Mouse (Mus musculus) neural tube, embryonic 15.5 days (tissue): ENCODE results near the gene Gamt. TPM values are rescaled to one million over a fixed set of nuclear protein-coding genes. Genes with fewer than 3 reads are reported as not detected.

ENCODE experiments used
- ATAC-seq: fragments of 200-750 bp; cut with Nextera tagmentation; 2 replicates; pipeline ENCODE4 v1.8.0; 2017; ENCODE audit warnings: mild to moderate bottlenecking, moderate TSS enrichment, moderate library complexity; ENCODE audit not compliant: low FRiP score
- H3K27ac ChIP-seq: fragments of 300-500 bp; sonication (generic); replicated peaks from 2 replicates; pipeline ENCODE4 v1.5.1; 2015; ENCODE audit warnings: mild to moderate bottlenecking, inconsistent platforms
- H3K27me3 ChIP-seq: fragments of 300-500 bp; sonication (generic); replicated peaks from 2 replicates; pipeline ENCODE4 v1.6.1; 2015; ENCODE audit warnings: inconsistent platforms
- H3K36me3 ChIP-seq: fragments of 300-500 bp; sonication (generic); 2 replicates; pipeline ENCODE4 v1.6.1; 2015; ENCODE audit warnings: inconsistent platforms
- H3K4me1 ChIP-seq: fragments of 300-500 bp; sonication (generic); 2 replicates; pipeline ENCODE4 v1.6.1; 2015; ENCODE audit warnings: inconsistent platforms
- H3K4me2 ChIP-seq: fragments of 300-500 bp; sonication (generic); 2 replicates; pipeline ENCODE4 v1.6.1; 2015; ENCODE audit warnings: inconsistent platforms, mild to moderate bottlenecking, moderate library complexity
- H3K4me3 ChIP-seq: fragments of 300-500 bp; sonication (generic); replicated peaks from 2 replicates; pipeline ENCODE4 v1.5.1; 2015; ENCODE audit warnings: mild to moderate bottlenecking, inconsistent platforms
- H3K9ac ChIP-seq: fragments of 300-500 bp; sonication (generic); replicated peaks from 2 replicates; pipeline ENCODE4 v1.6.1; 2015; ENCODE audit warnings: mild to moderate bottlenecking, inconsistent platforms
- H3K9me3 ChIP-seq: fragments of 300-500 bp; sonication (generic); replicated peaks from 2 replicates; pipeline ENCODE4 v1.6.1; 2016; ENCODE audit warnings: inconsistent platforms
- WGBS: fragments of 180-500 bp; shearing (Covaris S2); methylation state at CpG from one replicate; pipeline ENCODE4 v1.1.7; 2015; ENCODE audit warnings: mixed read lengths; 5-methylcytosine and 5-hydroxymethylcytosine counted together
- polyA plus RNA-seq: library from polyadenylated mRNA; unstranded; fragments of >200 nt; fragmentation: Nextera tagmentation; extraction: Ambion mirVana; gene quantifications from 2 replicates; pipeline ENCODE4 v1.2.1, GENCODE M21; 2015

The Gamt gene
- polyA plus RNA-seq, 1 experiment from 2014 or later: 34.6 TPM

GRCm38 (mm10) chr10:80244791-80245399 is 15.9 kb downstream of the Gamt start:
- Histone ChIP-seq H3K4me3 (no peak overlapping the region), H3K9me3 (no peaks in the 10 kb centered on the region), H3K4me1 (peaks cover 20% of the 10 kb centered on the region), H3K27ac (0 out of 2 replicates have a peak overlapping the region, but pooled peaks have one; percentile 43), H3K36me3 (peaks cover 45% of the 10 kb centered on the region), H3K27me3 (no peaks in the 10 kb centered on the region), H3K9ac (no peak overlapping the region), H3K4me2 (no peak overlapping the region)
- WGBS: 34% methylated on average over 5 of the region's 5 CpGs
- no peak for ATAC-seq

- Histone ChIP-seq H3K4me2 (no peak overlapping the region), H3K27me3 (no peaks in the 10 kb centered on the region), H3K4me1 (peaks cover 10% of the 10 kb centered on the region), H3K9me3 (no peaks in the 10 kb centered on the region), H3K36me3 (peaks cover 68% of the 10 kb centered on the region), H3K27ac (no peak overlapping the region), H3K4me3 (no peak overlapping the region), H3K9ac (no peak overlapping the region)
- ATAC-seq: no peak
- WGBS: 96% methylated on average over 3 of the region's 3 CpGs
These were observed 18.2 kb downstream of the Gamt start for GRCm38 (mm10) chr10:80242607-80243006.

DNA sequence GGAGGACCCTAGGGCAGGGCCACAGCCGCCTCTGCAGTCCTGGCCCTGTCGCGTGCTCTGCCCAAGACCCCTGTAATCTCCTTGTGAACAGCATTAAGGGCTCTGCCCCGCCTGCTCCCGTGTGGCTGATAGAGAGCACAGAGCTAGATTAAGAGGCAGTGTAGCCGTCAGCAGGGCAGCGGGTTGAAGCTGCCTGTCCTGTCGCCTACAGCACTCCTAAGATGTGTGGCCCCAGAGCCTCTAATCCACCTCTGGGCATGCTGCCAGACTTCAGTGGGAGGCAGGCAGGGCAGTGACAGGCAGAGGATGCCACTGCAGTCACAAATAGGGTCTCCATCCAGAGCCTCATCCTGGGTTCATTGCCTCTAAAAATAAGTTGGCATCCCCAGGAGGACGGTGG is 18.7 kb downstream of the Gamt start:
- H3K4me3 ChIP-seq: no peak overlapping the region
- H3K4me2 ChIP-seq: no peak overlapping the region
- no peak for ATAC-seq
- WGBS: 68% methylated on average over 9 of the region's 9 CpGs
- H3K4me1 ChIP-seq: peaks cover 10% of the 10 kb centered on the region
- H3K9ac ChIP-seq: no peak overlapping the region
- no peaks in the 10 kb centered on the region for H3K27me3 ChIP-seq
- H3K9me3 ChIP-seq: no peaks in the 10 kb centered on the region
- H3K36me3 ChIP-seq: peaks cover 73% of the 10 kb centered on the region
- no peak overlapping the region for H3K27ac ChIP-seq

- no peak overlapping the region for H3K9ac ChIP-seq
- no peak overlapping the region for H3K4me3 ChIP-seq
- H3K27ac ChIP-seq: no peak overlapping the region
- H3K36me3 ChIP-seq: peaks cover 93% of the 10 kb centered on the region
- no peak overlapping the region for H3K4me2 ChIP-seq
- 95% methylated on average over 6 of the region's 6 CpGs for WGBS
- H3K9me3 ChIP-seq: no peaks in the 10 kb centered on the region
- no peaks in the 10 kb centered on the region for H3K27me3 ChIP-seq
- no peaks in the 10 kb centered on the region for H3K4me1 ChIP-seq
- no peak for ATAC-seq
These were observed 21.0 kb downstream of the Gamt start for GRCm38 (mm10) chr10:80239791-80240190.

DNA sequence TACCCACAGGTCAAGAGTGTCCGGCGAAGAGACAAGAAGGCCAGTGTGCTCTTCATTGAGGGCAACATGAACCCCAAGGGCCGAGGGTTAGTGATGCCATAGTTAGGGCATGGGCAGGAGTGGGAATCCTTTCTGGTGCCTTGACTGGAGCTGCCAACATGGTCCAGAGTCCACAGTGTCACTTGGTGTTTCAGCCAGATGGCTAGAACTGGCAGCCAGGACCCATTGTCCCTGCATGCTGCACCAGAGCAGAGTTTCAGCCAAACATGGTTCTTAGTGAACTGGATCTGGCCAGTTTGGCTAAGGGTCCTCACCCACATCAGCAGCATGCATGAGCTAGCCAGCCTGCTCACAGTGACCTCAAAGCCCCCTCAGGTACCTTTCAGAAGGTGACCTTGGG is 22.5 kb downstream of the Gamt start:
- no peaks in the 10 kb centered on the region for H3K27me3 ChIP-seq
- 94% methylated on average over 3 of the region's 3 CpGs for WGBS
- ATAC-seq: no peak
- no peak overlapping the region for H3K4me2 ChIP-seq
- peaks cover 95% of the 10 kb centered on the region for H3K36me3 ChIP-seq
- H3K9ac ChIP-seq: no peak overlapping the region
- H3K9me3 ChIP-seq: no peaks in the 10 kb centered on the region
- H3K4me3 ChIP-seq: no peak overlapping the region
- peaks cover 6% of the 10 kb centered on the region; the same call in 1 of the 2 replicates for H3K4me1 ChIP-seq
- H3K27ac ChIP-seq: no peak overlapping the region

DNA sequence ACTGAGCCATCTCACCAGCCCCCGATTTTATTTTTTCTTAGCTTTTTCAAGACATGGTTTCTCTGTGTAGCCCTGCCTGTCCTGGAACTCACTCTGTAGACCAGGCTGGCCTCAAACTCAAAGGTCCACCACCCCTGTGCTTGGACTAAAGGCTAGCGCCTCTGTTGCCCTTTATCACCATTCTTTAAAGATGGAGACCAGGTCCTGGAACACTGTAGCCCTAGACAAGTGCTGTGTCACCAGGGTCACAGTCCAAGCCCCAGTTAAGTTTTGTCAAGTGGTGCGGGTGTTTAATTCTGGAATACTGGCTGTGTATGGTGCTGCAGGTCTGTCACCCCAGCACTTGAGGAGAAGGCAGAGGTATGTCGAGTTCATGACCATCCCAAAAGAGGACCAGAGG is 23.8 kb downstream of the Gamt start:
- H3K36me3 ChIP-seq: peaks cover 96% of the 10 kb centered on the region
- 91% methylated on average over 4 of the region's 4 CpGs for WGBS
- no peak for ATAC-seq

GRCm38 (mm10) chr10:80236145-80236825 is 24.5 kb downstream of the Gamt start:
- Histone ChIP-seq H3K9ac (no peak overlapping the region), H3K27me3 (no peaks in the 10 kb centered on the region), H3K27ac (no peak overlapping the region), H3K4me2 (no peak overlapping the region), H3K36me3 (peaks cover 97% of the 10 kb centered on the region), H3K4me1 (peaks cover 16% of the 10 kb centered on the region), H3K9me3 (no peaks in the 10 kb centered on the region), H3K4me3 (no peak overlapping the region)
- ATAC-seq: no peak
- WGBS: 96% methylated on average over 13 of the region's 13 CpGs

More for the DNA sequence above, 23.8 kb downstream of the Gamt start:
- H3K4me3 ChIP-seq: no peak overlapping the region
- no peaks in the 10 kb centered on the region for H3K27me3 ChIP-seq
- H3K9me3 ChIP-seq: no peaks in the 10 kb centered on the region
- peaks cover 16% of the 10 kb centered on the region for H3K4me1 ChIP-seq
- no peak overlapping the region for H3K27ac ChIP-seq
- no peak overlapping the region for H3K4me2 ChIP-seq
- H3K9ac ChIP-seq: no peak overlapping the region

GRCm38 (mm10) chr10:80227877-80228775 is 32.7 kb downstream of the Gamt start:
- Histone ChIP-seq H3K27ac (peak overlapping the region; percentile 97), H3K36me3 (peaks cover 28% of the 10 kb centered on the region), H3K9ac (peak overlapping the region; percentile 97), H3K9me3 (no peaks in the 10 kb centered on the region), H3K4me1 (peaks cover 58% of the 10 kb centered on the region), H3K4me2 (peak overlapping the region; percentile 89), H3K27me3 (no peaks in the 10 kb centered on the region), H3K4me3 (peak overlapping the region; percentile 75)
- no peak for ATAC-seq
- 46% methylated on average over 15 of the region's 15 CpGs for WGBS

DNA sequence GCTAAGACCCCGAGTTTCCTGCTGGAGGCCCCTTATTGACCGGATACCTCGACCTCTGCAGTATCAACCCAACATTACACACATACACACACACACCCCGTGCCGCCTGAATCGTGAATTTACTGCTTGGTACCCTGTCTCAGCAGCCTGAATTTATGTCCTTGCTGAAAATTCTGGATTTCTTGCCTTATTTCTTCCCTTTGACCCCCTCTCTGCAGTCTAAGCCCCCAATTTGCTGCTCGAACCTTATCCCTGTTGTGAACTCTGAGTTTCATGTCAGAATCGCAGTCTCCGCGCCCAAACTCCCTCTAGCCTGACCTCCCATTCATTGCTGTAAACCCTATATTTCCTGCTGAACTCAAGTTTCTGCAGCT is 33.7 kb downstream of the Gamt start:
- H3K9me3 ChIP-seq: no peaks in the 10 kb centered on the region
- no peaks in the 10 kb centered on the region for H3K27me3 ChIP-seq
- H3K4me2 ChIP-seq: peak overlapping the region; percentile 89
- H3K4me3 ChIP-seq: peak overlapping the region; percentile 75
- peak; percentile 27; the same call in 1 of the 2 replicates for ATAC-seq
- H3K36me3 ChIP-seq: peaks cover 19% of the 10 kb centered on the region
- H3K9ac ChIP-seq: peak overlapping the region; percentile 97
- peaks cover 50% of the 10 kb centered on the region for H3K4me1 ChIP-seq
- 7% methylated on average over 10 of the region's 10 CpGs for WGBS
- peak overlapping the region; percentile 97 for H3K27ac ChIP-seq

GRCm38 (mm10) chr10:80226416-80227165 is 34.2 kb downstream of the Gamt start, which contains the start of gene Mum1:
Mum1 (plus strand) TSS chr10:80226434.
- 1% methylated on average over 65 of the region's 75 CpGs for WGBS

GRCm38 (mm10) chr10:80226071-80226415 is 34.8 kb downstream of the Gamt start:
- H3K9me3 ChIP-seq: no peaks in the 10 kb centered on the region
- no peaks in the 10 kb centered on the region for H3K27me3 ChIP-seq
- H3K4me1 ChIP-seq: peaks cover 50% of the 10 kb centered on the region
- peaks cover 10% of the 10 kb centered on the region for H3K36me3 ChIP-seq
- no peak for ATAC-seq
- peak overlapping the region; percentile 75 for H3K4me3 ChIP-seq
- WGBS: under 1% methylated on average over 14 of the region's 14 CpGs
- H3K4me2 ChIP-seq: peak overlapping the region; percentile 89
- H3K9ac ChIP-seq: peak overlapping the region; percentile 97
- H3K27ac ChIP-seq: peak overlapping the region; percentile 97

More at GRCm38 (mm10) chr10:80226416-80227165, 34.2 kb downstream of the Gamt start, which contains the start of gene Mum1:
- peak; percentile 96 for ATAC-seq
- H3K4me3 ChIP-seq: peak within 1 kb of the TSS; percentile 75
- H3K36me3 ChIP-seq: peaks cover 13% of the 10 kb centered on the region
- H3K9me3 ChIP-seq: no peaks in the 10 kb centered on the region
- H3K27ac ChIP-seq: peak within 1 kb of the TSS; percentile 97
- peaks cover 50% of the 10 kb centered on the region for H3K4me1 ChIP-seq
- H3K27me3 ChIP-seq: no peaks in the 10 kb centered on the region
- H3K9ac ChIP-seq: peak within 1 kb of the TSS; percentile 97
- H3K4me2 ChIP-seq: peak within 1 kb of the TSS; percentile 89
